16 mouse cellular contexts compared by ENCODE assay signal in genomic region chr13:100499625-100500024, GRCm38 (mm10). TPM values are rescaled to one million over a fixed set of nuclear protein-coding genes. Genes with fewer than 3 reads are reported as not detected.
"Had no signal": no experiment of that assay in that cellular context is flagged by ENCODE, and none has a peak within 500 bp of the region (broad histone marks: within the 10 kb centered on the region; RNA-seq: fewer than 3 reads in every experiment).

No protein-coding gene starts in this region.

RNA-seq across cellular contexts. Expression of gene Naip1, which starts 47.0 kb away (rescaled TPM):
- total RNA-seq: heart, postnatal 4 days; hematopoietic stem cell, adult 5-6 weeks had no signal
- polyA plus RNA-seq: heart, embryonic 10.5 days; heart, embryonic 11.5 days; heart, embryonic 12.5 days; heart, embryonic 13.5 days; heart, embryonic 14.5 days; heart, embryonic 15.5 days; heart, postnatal 0 days; hindbrain, embryonic 10.5 days; hindbrain, embryonic 11.5 days; hindbrain, embryonic 12.5 days; inflammation-experienced regulatory T-cells, adult 6 months; kidney, embryonic 15.5 days; kidney, embryonic 16.5 days; kidney, postnatal 0 days had no signal
